Mouse (Mus musculus) macrophage (primary cell): ENCODE results near the gene 2310007B03Rik. TPM values are rescaled to one million over a fixed set of nuclear protein-coding genes. Genes with fewer than 3 reads are reported as not detected.

Experiments used
- H3K27ac ChIP-seq: fragments of 350-480 bp; formaldehyde crosslinking; 2 replicates; pipeline ENCODE4 v1.9.0; 2021
- H3K36me3 ChIP-seq: fragments of 350-480 bp; formaldehyde crosslinking; 2 replicates; pipeline ENCODE4 v1.9.0; 2021; ENCODE audit errors: inconsistent target
- H3K4me3 ChIP-seq: fragments of 350-480 bp; formaldehyde crosslinking; 2 replicates; pipeline ENCODE4 v1.9.0; 2021; ENCODE audit errors: inconsistent target
- H3K79me2 ChIP-seq: fragments of 350-480 bp; formaldehyde crosslinking; 2 replicates; pipeline ENCODE4 v1.9.0; 2021; ENCODE audit errors: inconsistent target
- WGBS: methylation state at CpG from one replicate; pipeline ENCODE4 v1.1.7; 2026; ENCODE audit warnings: inconsistent platforms; ENCODE audit not compliant: missing documents; 5-methylcytosine and 5-hydroxymethylcytosine counted together
- polyA plus RNA-seq: library from polyadenylated mRNA; stranded (reverse); fragments of 250-400 nt; gene quantifications from 3 replicates; pipeline ENCODE4 v1.2.4, GENCODE M21; 2018; ENCODE audit warnings: inconsistent platforms

Gene 2310007B03Rik
- polyA plus RNA-seq, 1 experiment from 2014 or later: not detected

GRCm38 (mm10) chr1:93168295-93168775 is 7.6 kb upstream of the 2310007B03Rik start, which contains the start of gene Crocc2:
TSS of gene Crocc2 (plus strand) at chr1:93168725.
- WGBS: 76% methylated on average over 10 of the region's 10 CpGs
- no peak within 1 kb of the TSS for H3K27ac ChIP-seq

GRCm38 (mm10) chr1:93166346-93167079 is 5.8 kb upstream of the 2310007B03Rik start:
- no peaks in the 10 kb centered on the region for H3K79me2 ChIP-seq
- H3K27ac ChIP-seq: no peak overlapping the region
- no peak overlapping the region for H3K4me3 ChIP-seq
- WGBS: 80% methylated on average over 11 of the region's 11 CpGs
- H3K36me3 ChIP-seq: no peaks in the 10 kb centered on the region

More at GRCm38 (mm10) chr1:93168295-93168775, 7.6 kb upstream of the 2310007B03Rik start, which contains the start of gene Crocc2:
- H3K36me3 ChIP-seq: no peaks in the 10 kb centered on the region
- H3K4me3 ChIP-seq: no peak within 1 kb of the TSS
- H3K79me2 ChIP-seq: no peaks in the 10 kb centered on the region

- WGBS: 41% methylated on average over 9 of the region's 9 CpGs
- H3K79me2 ChIP-seq: no peaks in the 10 kb centered on the region
- no peak overlapping the region for H3K27ac ChIP-seq
- H3K4me3 ChIP-seq: no peak overlapping the region
- H3K36me3 ChIP-seq: no peaks in the 10 kb centered on the region
Measured at GRCm38 (mm10) chr1:93165447-93165846, 4.7 kb upstream of the 2310007B03Rik start.

- Histone ChIP-seq H3K36me3 (no peaks in the 10 kb centered on the region), H3K27ac (no peak overlapping the region), H3K79me2 (no peaks in the 10 kb centered on the region), H3K4me3 (no peak overlapping the region)
- 89% methylated on average over 7 of the region's 7 CpGs for WGBS
Measured at GRCm38 (mm10) chr1:93162588-93162987, 1.8 kb upstream of the 2310007B03Rik start.

DNA sequence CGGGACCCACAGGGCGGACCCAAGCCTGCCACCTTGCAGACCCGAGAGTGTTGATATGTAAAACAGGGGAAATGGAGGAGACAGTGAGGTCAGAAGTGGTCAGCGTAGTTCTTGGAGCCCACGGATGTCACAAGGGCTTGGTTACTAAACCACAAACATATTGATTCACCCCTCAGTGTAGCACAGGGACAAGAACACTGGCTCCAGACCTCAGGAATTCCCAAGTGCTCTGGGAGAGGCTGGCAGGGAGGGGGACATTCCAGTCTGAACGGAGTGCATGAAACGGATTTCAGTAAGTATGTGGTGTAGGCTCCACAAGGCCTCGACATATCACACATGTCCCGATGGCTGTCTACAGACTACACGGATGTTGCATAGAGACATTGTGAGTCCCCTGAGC is 1.2 kb upstream of the 2310007B03Rik start:
- Histone ChIP-seq H3K79me2 (no peaks in the 10 kb centered on the region), H3K4me3 (no peak overlapping the region), H3K27ac (no peak overlapping the region), H3K36me3 (no peaks in the 10 kb centered on the region)
- WGBS: 84% methylated on average over 10 of the region's 10 CpGs

DNA sequence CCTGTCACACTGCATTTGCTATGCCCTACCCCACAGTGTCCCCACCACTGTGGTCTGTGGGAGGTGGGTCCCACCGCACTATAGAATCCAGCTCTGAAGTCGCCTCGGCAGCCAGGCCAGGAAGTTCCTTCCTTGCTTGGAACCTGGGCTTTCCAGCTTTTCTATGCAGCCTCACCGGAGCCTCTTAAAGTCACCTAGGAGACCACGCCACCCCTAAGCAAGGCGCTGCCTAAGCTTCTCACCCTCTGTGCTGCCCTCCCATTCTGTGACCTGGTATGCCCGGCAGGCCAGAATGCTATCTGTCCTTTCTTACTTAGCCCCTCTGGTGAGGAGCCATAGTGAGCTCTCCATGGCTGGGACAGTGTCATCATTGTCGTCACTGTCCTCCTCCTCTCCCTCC is 602 bp upstream of the 2310007B03Rik start:
- H3K27ac ChIP-seq: no peak overlapping the region
- no peak overlapping the region for H3K4me3 ChIP-seq
- H3K36me3 ChIP-seq: no peaks in the 10 kb centered on the region
- 85% methylated on average over 8 of the region's 8 CpGs for WGBS
- no peaks in the 10 kb centered on the region for H3K79me2 ChIP-seq

- no peak overlapping the region for H3K27ac ChIP-seq
- WGBS: 88% methylated on average over 21 of the region's 21 CpGs
- H3K36me3 ChIP-seq: no peaks in the 10 kb centered on the region
- no peak overlapping the region for H3K4me3 ChIP-seq
- no peaks in the 10 kb centered on the region for H3K79me2 ChIP-seq
Measured at GRCm38 (mm10) chr1:93159566-93160500, 915 bp downstream of the 2310007B03Rik start.

- no peak overlapping the region for H3K27ac ChIP-seq
- H3K79me2 ChIP-seq: no peaks in the 10 kb centered on the region
- 83% methylated on average over 8 of the region's 8 CpGs for WGBS
- H3K36me3 ChIP-seq: no peaks in the 10 kb centered on the region
- no peak overlapping the region for H3K4me3 ChIP-seq
Measured at GRCm38 (mm10) chr1:93158916-93159315, 1.8 kb downstream of the 2310007B03Rik start.

DNA sequence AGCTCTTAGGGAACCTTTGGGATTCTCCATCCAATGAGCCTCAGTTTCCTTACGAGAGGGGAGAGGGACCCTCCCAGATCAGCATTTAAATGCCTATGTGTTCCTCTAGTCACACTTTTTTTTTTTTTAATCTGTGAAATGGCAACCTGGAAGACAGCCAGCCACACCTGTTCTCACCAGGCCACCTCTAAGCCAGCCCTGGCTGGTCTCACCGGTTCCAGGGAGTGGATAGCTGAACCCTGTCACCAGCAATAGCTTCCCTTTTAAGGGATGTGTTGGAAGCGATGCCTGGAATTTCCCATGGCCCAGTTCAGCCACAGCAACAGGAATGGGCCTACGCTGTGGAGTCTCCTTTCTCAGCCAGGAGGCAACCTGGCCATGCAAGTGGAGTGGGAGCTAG is 3.2 kb downstream of the 2310007B03Rik start:
- H3K4me3 ChIP-seq: no peak overlapping the region
- no peak overlapping the region for H3K27ac ChIP-seq
- 84% methylated on average over 2 of the region's 4 CpGs for WGBS
- no peaks in the 10 kb centered on the region for H3K79me2 ChIP-seq
- H3K36me3 ChIP-seq: no peaks in the 10 kb centered on the region

DNA sequence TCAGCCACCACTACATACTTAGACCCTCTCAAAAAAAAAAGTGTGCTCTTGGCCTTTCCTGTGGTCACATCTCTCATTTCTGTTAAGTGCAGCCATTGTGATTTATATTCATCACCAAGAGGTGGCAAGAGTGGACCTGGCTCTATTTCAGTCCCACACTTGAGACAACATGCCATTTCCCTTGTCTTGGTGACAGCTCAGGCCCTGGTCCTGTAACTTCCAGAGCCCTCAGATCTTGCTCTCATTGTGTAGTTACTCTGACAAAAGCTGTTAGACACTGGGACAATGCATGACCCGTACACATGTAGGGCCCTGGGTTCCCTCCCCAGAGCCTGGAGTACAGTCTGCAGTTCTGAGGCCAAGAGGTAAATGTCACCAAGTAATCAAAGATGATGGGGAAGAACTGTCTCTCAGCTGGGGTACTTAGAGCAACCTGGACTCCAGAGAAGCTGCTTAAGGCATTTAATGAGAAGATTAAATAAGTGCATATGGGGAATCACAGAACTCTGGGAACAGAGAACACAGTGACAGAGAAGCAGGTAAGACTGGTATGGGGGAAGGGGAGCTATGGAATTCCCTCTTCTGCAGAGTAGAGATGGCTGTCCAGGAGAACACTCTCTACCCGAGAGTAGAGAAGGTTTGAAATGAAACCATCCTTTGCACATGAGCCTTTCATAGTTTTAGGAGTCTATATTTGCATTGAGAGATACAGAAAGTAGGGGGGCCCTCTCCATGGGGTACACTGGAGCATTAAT is 9.7 kb downstream of the 2310007B03Rik start:
- 60% methylated on average over 2 of the region's 2 CpGs for WGBS
- no peak overlapping the region for H3K27ac ChIP-seq
- H3K4me3 ChIP-seq: no peak overlapping the region
- no peaks in the 10 kb centered on the region for H3K36me3 ChIP-seq
- no peaks in the 10 kb centered on the region for H3K79me2 ChIP-seq

DNA sequence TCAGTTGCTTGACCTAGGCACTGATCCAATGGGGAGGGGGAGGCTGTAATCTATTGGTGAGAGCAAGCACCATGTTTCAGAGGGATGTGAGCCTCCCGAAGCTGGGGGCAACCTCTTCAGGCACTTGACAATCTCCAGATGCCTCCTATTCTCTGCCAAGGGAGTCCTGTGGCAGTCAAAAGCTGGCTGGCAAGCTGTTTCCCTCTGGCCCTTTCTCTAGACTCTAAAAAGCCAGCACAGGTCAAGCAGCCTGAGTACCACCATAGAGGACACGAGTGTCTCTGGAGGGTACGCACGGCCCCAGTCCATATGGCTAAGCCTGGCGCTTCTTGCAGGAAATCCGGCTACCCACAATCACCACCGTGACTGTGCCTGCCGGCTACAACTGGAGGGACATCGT is 16.6 kb downstream of the 2310007B03Rik start:
- no peak overlapping the region for H3K27ac ChIP-seq
- H3K4me3 ChIP-seq: no peak overlapping the region
- H3K79me2 ChIP-seq: no peaks in the 10 kb centered on the region
- 70% methylated on average over 9 of the region's 9 CpGs for WGBS
- no peaks in the 10 kb centered on the region for H3K36me3 ChIP-seq

DNA sequence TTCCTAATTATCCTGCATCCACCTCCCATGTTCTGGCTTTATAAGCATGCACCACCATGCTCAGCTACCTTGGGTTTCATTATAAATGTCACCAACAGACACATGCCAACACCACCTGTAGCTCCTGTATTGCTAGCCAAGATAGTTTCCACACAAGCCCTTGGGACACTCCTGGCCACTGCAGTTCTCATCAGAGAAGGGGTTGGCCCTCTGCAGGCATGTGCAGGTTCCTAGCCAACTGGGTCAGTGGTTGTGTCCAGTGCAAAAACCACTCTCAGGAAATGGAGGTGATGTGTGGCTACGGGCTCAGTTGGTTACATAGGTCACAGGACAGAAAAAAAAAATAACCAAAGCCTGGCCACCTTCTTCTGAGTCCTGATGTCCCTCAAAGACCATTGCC is 17.9 kb downstream of the 2310007B03Rik start:
- no peaks in the 10 kb centered on the region for H3K36me3 ChIP-seq
- H3K27ac ChIP-seq: no peak overlapping the region
- no peak overlapping the region for H3K4me3 ChIP-seq
- WGBS: 60% methylated on average over 1 of the region's 1 CpGs
- no peaks in the 10 kb centered on the region for H3K79me2 ChIP-seq

GRCm38 (mm10) chr1:93139713-93140112 is 21.0 kb downstream of the 2310007B03Rik start:
- Histone ChIP-seq H3K4me3 (no peak overlapping the region), H3K79me2 (no peaks in the 10 kb centered on the region), H3K27ac (no peak overlapping the region), H3K36me3 (no peaks in the 10 kb centered on the region)
- 89% methylated on average over 7 of the region's 7 CpGs for WGBS

- no peak overlapping the region for H3K4me3 ChIP-seq
- 78% methylated on average over 6 of the region's 6 CpGs for WGBS
- H3K36me3 ChIP-seq: no peaks in the 10 kb centered on the region
- H3K79me2 ChIP-seq: no peaks in the 10 kb centered on the region
- H3K27ac ChIP-seq: no peak overlapping the region
Measured at GRCm38 (mm10) chr1:93138534-93138933, 22.2 kb downstream of the 2310007B03Rik start.
